Mouse (Mus musculus): ENCODE measurements at regions not wholly inside any gene's neighbourhood (a gene's known extent, or its start where the extent isn't known, plus 50 kb on each side); places are given as distances from the start of the nearest gene placed in this dataset.

- Histone ChIP-seq H3K4me1 (replicated peaks) (peaks cover 21% of the 10 kb centered on the region), H3K4me3 (no peak overlapping the region), H3K36me3 (no peaks in the 10 kb centered on the region), H3K9me3 (0 out of 2 replicates have a peak, but pooled peaks cover 4% of the 10 kb centered on the region), H3K9ac (no peak overlapping the region), H3K4me2 (no peak overlapping the region), H3K27ac (replicated peaks) (no peak overlapping the region), H3K27me3 (no peaks in the 10 kb centered on the region)
- ATAC-seq (ENCODE audit: low read depth): no peak
- WGBS: 88% methylated on average over 1 of the region's 1 CpGs
Observed at GRCm38 (mm10) chr10:68965271-68965670, 186.0 kb upstream of the Rhobtb1 start.

- Histone ChIP-seq H3K27me3 (peaks cover 3% of the 10 kb centered on the region; the same call in 1 of the 2 replicates), H3K4me2 (peak overlapping the region; percentile 21; the same call in 1 of the 2 replicates), H3K4me3 (no peak overlapping the region), H3K36me3 (no peaks in the 10 kb centered on the region), H3K27ac (replicated peaks) (peak overlapping the region; percentile 52), H3K4me1 (replicated peaks) (peaks cover 21% of the 10 kb centered on the region), H3K9me3 (0 out of 2 replicates have a peak, but pooled peaks cover 4% of the 10 kb centered on the region), H3K9ac (no peak overlapping the region)
- WGBS: 25% methylated on average over 15 of the region's 15 CpGs
- ATAC-seq (ENCODE audit: low read depth): peak; percentile 74
Observed at GRCm38 (mm10) chr10:68967976-68968968, 183.0 kb upstream of the Rhobtb1 start.

GRCm38 (mm10) chr10:68970521-68970920 lies 180.7 kb upstream of the Rhobtb1 start:
- H3K27me3 ChIP-seq: peaks cover 3% of the 10 kb centered on the region; the same call in 1 of the 2 replicates
- H3K4me1 ChIP-seq (replicated peaks): peaks cover 25% of the 10 kb centered on the region
- 0 out of 2 replicates have a peak, but pooled peaks cover 2% of the 10 kb centered on the region for H3K9me3 ChIP-seq
- WGBS: 91% methylated on average over 2 of the region's 2 CpGs
- H3K4me2 ChIP-seq: no peak overlapping the region
- no peak for ATAC-seq (ENCODE audit: low read depth)
- H3K4me3 ChIP-seq: no peak overlapping the region
- H3K27ac ChIP-seq (replicated peaks): no peak overlapping the region
- no peak overlapping the region for H3K9ac ChIP-seq
- H3K36me3 ChIP-seq: no peaks in the 10 kb centered on the region

- H3K27ac ChIP-seq (replicated peaks): no peak overlapping the region
- H3K4me3 ChIP-seq: no peak overlapping the region
- WGBS: 58% methylated on average over 7 of the region's 7 CpGs
- H3K4me1 ChIP-seq (replicated peaks): 0 out of 2 replicates have a peak, but pooled peaks cover 4% of the 10 kb centered on the region
- H3K9me3 ChIP-seq: no peaks in the 10 kb centered on the region
- H3K36me3 ChIP-seq: no peaks in the 10 kb centered on the region
- no peak overlapping the region for H3K9ac ChIP-seq
- no peak for ATAC-seq (ENCODE audit: low read depth)
- H3K27me3 ChIP-seq: peaks cover 3% of the 10 kb centered on the region; the same call in 1 of the 2 replicates
- no peak overlapping the region for H3K4me2 ChIP-seq
Observed at GRCm38 (mm10) chr10:68974771-68975170, 176.5 kb upstream of the Rhobtb1 start.

DNA sequence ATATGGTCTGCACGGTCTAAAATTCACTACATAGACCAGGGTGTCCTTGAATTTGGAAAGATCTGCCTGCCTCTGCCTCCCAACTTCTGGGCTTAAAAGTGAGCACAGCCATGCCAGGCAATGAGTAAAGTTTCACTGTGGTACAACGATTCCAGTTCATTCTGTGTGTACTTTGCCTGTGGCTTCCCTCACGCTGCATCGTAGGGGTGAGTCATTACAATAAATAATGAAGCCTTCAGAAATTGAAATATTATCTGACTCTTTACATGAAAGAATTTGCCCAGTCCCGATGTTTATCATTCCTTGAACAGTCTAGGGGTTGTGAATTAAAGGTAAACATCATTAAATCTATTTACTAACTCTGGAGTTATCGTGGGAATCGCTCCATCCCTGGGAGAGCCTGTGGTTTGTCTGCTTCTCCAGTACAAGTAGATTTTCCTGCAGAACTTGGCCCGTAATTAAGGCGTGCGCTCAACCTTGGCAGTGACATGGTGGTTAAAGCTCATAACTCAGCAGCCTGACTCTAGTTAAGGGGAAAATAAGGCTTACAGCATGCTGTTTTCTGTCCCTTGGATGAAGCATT lies 174.7 kb upstream of the Rhobtb1 start:
- Histone ChIP-seq H3K9me3 (no peaks in the 10 kb centered on the region), H3K4me2 (no peak overlapping the region), H3K9ac (no peak overlapping the region), H3K27me3 (peaks cover 3% of the 10 kb centered on the region; the same call in 1 of the 2 replicates), H3K27ac (replicated peaks) (no peak overlapping the region), H3K36me3 (no peaks in the 10 kb centered on the region), H3K4me1 (replicated peaks) (0 out of 2 replicates have a peak, but pooled peaks cover 4% of the 10 kb centered on the region), H3K4me3 (no peak overlapping the region)
- WGBS: 72% methylated on average over 10 of the region's 10 CpGs
- no peak for ATAC-seq (ENCODE audit: low read depth)

DNA sequence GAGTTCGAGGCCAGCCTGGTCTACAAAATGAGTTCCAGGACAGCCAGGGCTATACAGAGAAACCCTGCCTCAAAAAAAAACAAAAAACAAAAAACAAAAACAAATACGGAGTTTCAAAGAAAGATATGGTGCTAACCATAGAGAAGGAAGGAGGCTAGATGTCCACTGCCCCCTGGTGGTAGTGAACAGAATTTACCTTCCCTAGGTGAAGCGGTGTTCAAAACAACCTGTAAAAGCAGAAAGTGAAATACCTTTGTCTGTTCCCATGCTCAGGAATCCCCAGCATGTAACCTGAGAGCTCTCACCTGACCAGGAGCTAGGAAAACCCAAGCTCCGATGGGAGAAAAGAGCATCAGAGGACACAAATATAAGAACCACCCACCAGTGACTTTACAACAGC lies 173.1 kb upstream of the Rhobtb1 start:
- no peak overlapping the region for H3K4me3 ChIP-seq
- no peaks in the 10 kb centered on the region for H3K9me3 ChIP-seq
- no peak overlapping the region for H3K27ac ChIP-seq (replicated peaks)
- WGBS: 74% methylated on average over 4 of the region's 4 CpGs
- ATAC-seq (ENCODE audit: low read depth): no peak
- H3K9ac ChIP-seq: no peak overlapping the region
- no peak overlapping the region for H3K4me2 ChIP-seq
- no peaks in the 10 kb centered on the region for H3K36me3 ChIP-seq
- no peaks in the 10 kb centered on the region for H3K27me3 ChIP-seq
- 0 out of 2 replicates have a peak, but pooled peaks cover 4% of the 10 kb centered on the region for H3K4me1 ChIP-seq (replicated peaks)

DNA sequence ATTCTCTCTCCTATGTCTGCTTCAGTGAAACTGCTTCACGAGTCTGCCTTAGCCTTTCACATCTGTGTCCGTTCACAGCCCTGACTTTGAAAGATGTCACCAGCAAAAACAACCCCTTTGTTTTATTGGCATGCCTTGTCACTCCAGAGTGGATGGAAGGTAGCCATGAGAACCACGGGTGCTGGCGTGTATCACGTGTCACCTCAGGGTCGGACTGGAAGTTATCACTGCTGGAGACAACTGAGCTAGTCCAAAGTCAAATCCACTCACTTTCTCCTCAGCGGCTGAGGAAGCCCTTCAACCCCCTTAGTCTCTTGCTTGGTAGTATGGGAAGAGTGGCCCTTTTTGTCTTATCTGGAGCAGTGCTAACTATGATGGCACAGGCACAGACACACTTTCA lies 171.3 kb upstream of the Rhobtb1 start:
- H3K4me3 ChIP-seq: no peak overlapping the region
- no peak overlapping the region for H3K27ac ChIP-seq (replicated peaks)
- H3K4me1 ChIP-seq (replicated peaks): no peaks in the 10 kb centered on the region
- no peaks in the 10 kb centered on the region for H3K9me3 ChIP-seq
- no peak overlapping the region for H3K9ac ChIP-seq
- no peak for ATAC-seq (ENCODE audit: low read depth)
- no peak overlapping the region for H3K4me2 ChIP-seq
- 85% methylated on average over 7 of the region's 7 CpGs for WGBS
- H3K27me3 ChIP-seq: no peaks in the 10 kb centered on the region
- no peaks in the 10 kb centered on the region for H3K36me3 ChIP-seq

DNA sequence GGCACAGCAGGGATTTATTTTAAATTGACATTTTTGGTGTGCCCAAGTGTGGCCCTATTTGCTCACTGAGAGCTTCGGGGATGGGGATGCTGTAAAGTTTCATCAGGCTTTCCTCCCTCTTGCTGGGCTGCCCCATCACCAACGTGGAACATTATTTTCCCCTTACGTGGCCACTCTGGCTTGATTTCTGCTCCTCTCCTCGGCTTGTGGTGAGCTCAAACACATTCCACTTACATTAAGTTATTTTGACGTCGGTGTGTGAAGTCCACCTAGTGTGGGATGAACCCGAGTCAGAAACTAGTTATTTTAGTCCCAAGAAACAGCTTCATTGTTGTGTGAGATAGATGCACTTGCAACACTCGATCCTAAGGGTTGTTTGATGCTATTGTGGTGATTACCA lies 168.9 kb upstream of the Rhobtb1 start:
- no peak for ATAC-seq (ENCODE audit: low read depth)
- Histone ChIP-seq H3K36me3 (no peaks in the 10 kb centered on the region), H3K9ac (no peak overlapping the region), H3K4me3 (no peak overlapping the region), H3K27ac (replicated peaks) (no peak overlapping the region), H3K4me2 (no peak overlapping the region), H3K9me3 (no peaks in the 10 kb centered on the region), H3K27me3 (no peaks in the 10 kb centered on the region), H3K4me1 (replicated peaks) (no peaks in the 10 kb centered on the region)
- WGBS: 82% methylated on average over 8 of the region's 8 CpGs

GRCm38 (mm10) chr10:68990584-68990983 lies 160.7 kb upstream of the Rhobtb1 start:
- WGBS: 88% methylated on average over 6 of the region's 6 CpGs
- ATAC-seq (ENCODE audit: low read depth): no peak
- H3K27me3 ChIP-seq: no peaks in the 10 kb centered on the region
- H3K36me3 ChIP-seq: no peaks in the 10 kb centered on the region
- no peak overlapping the region for H3K27ac ChIP-seq (replicated peaks)
- H3K9me3 ChIP-seq: no peaks in the 10 kb centered on the region
- H3K4me3 ChIP-seq: no peak overlapping the region
- no peaks in the 10 kb centered on the region for H3K4me1 ChIP-seq (replicated peaks)
- no peak overlapping the region for H3K4me2 ChIP-seq
- no peak overlapping the region for H3K9ac ChIP-seq

- Histone ChIP-seq H3K9me3 (peaks cover 3% of the 10 kb centered on the region; the same call in 1 of the 2 replicates), H3K27me3 (no peaks in the 10 kb centered on the region), H3K36me3 (no peaks in the 10 kb centered on the region), H3K27ac (replicated peaks) (no peak overlapping the region), H3K4me1 (replicated peaks) (no peaks in the 10 kb centered on the region), H3K4me2 (no peak overlapping the region), H3K4me3 (no peak overlapping the region), H3K9ac (no peak overlapping the region)
- no peak for ATAC-seq (ENCODE audit: low read depth)
- WGBS: 92% methylated on average over 6 of the region's 6 CpGs
Observed at GRCm38 (mm10) chr10:68999610-69000009, 151.6 kb upstream of the Rhobtb1 start.

GRCm38 (mm10) chr10:69001654-69002435 lies 149.4 kb upstream of the Rhobtb1 start:
- Histone ChIP-seq H3K27me3 (no peaks in the 10 kb centered on the region), H3K4me3 (no peak overlapping the region), H3K36me3 (no peaks in the 10 kb centered on the region), H3K9me3 (peaks cover 3% of the 10 kb centered on the region; the same call in 1 of the 2 replicates), H3K27ac (replicated peaks) (no peak overlapping the region), H3K4me1 (replicated peaks) (no peaks in the 10 kb centered on the region), H3K9ac (no peak overlapping the region), H3K4me2 (no peak overlapping the region)
- ATAC-seq (ENCODE audit: low read depth): no peak
- WGBS: 91% methylated on average over 12 of the region's 12 CpGs
